9 mouse cellular contexts compared by ENCODE assay signal in the genomic region with DNA sequence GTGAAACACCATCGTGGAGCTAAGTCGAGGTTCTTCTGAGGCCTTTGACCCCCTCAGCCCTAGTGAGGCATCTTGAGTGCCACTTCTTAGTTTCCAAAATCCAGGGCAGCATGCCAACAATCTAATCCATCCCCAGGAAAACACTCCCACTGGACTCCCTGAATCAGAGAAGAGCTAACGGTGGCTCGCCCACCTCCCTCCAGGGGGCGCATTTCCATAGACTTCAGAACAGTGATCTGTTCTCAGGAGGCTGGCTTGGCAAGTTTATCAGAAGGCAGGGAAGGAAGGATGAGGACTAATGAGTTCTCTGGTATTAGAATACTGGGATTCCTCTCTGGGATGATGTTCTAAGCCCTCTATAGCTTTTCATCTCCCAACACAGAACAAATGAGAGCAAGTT. TPM values are rescaled to one million over a fixed set of nuclear protein-coding genes. Genes with fewer than 3 reads are reported as not detected.
A peak's percentile ranks its signal among the peaks of the same experiment; 100 is the strongest.
DNase-seq lines count a peak whose midpoint lies in the region; ATAC-seq and TF ChIP-seq lines count a peak whose summit lies in the region.
"Had no signal": no experiment of that assay in that cellular context is flagged by ENCODE, and none has a peak within 500 bp of the region (broad histone marks: within the 10 kb centered on the region; RNA-seq: fewer than 3 reads in every experiment).

No protein-coding gene starts in this region.

- H3K36me3 ChIP-seq in liver, embryonic 12.5 days = no peaks in the 10 kb centered on the region
- no peaks in the 10 kb centered on the region for H3K36me3 ChIP-seq in limb, embryonic 10.5 days
- H3K36me3 ChIP-seq: liver, embryonic 15.5 days had no signal

- H3K4me1 ChIP-seq in liver, embryonic 12.5 days = no peaks in the 10 kb centered on the region
- H3K4me1 ChIP-seq in cerebellum, adult 2 months (ENCODE audit: control insufficient read depth, insufficient read depth, low read length) = no peaks in the 10 kb centered on the region
- H3K4me1 ChIP-seq in limb, embryonic 10.5 days = peaks cover 10% of the 10 kb centered on the region

- no peak for ATAC-seq in liver, embryonic 12.5 days
- peak; percentile 25 for ATAC-seq in Patski
- no peak for ATAC-seq in activated CD4-positive, CD25-positive, alpha-beta regulatory T cell, adult 4 months

- CTCF ChIA-PET in Patski (lab: Charles Lee) = interaction anchor here (1.0 to 1.4 kb wide), 3 partner anchors 9 to 44 kb away, joined by 3 to 4 read pairs (median 3); no protein-coding TSS in a partner anchor

- TF ChIP-seq POLR2A in cerebellum, adult 2 months (IDR thresholded peaks at IDR 0.05; ENCODE audit: borderline replicate concordance, insufficient read depth, low read length) = no peak

- 9% methylated on average over 5 of the region's 5 CpGs for WGBS in liver, embryonic 12.5 days (ENCODE audit: insufficient replicate concordance)
- WGBS in cerebellum, adult 2 months = 18% methylated on average over 5 of the region's 5 CpGs
- 8% methylated on average over 5 of the region's 5 CpGs for WGBS in limb, embryonic 10.5 days

- intact Hi-C loops in heart, postnatal 14 days (cut with DNase I) = no loop called here

- H3K4me3 ChIP-seq in liver, embryonic 12.5 days = no peak overlapping the region
- H3K4me3 ChIP-seq in cerebellum, adult 2 months (replicated peaks; ENCODE audit: insufficient read depth, low read depth, low read length) = no peak overlapping the region
- no peak overlapping the region for H3K4me3 ChIP-seq in limb, embryonic 10.5 days
- H3K4me3 ChIP-seq: liver, embryonic 15.5 days had no signal

- POLR2A ChIA-PET in Patski (lab: Charles Lee) = interaction anchor here (0.9 kb wide), 1 partner anchor 120 kb away, joined by 3 read pairs; no protein-coding TSS in a partner anchor

- peaks cover 22% of the 10 kb centered on the region for H3K27me3 ChIP-seq in liver, embryonic 12.5 days (replicated peaks)
- no peaks in the 10 kb centered on the region for H3K27me3 ChIP-seq in Patski
- no peaks in the 10 kb centered on the region for H3K27me3 ChIP-seq in cerebellum, adult 2 months (ENCODE audit: control insufficient read depth, insufficient read depth, low read length)
- H3K27me3 ChIP-seq in limb, embryonic 10.5 days (ENCODE audit: low read depth, poor library complexity, severe bottlenecking) = peaks cover 25% of the 10 kb centered on the region

- in situ Hi-C loops in Patski (cut with MboI; ENCODE audit: low pct_unique_long_range_greater_than_20kb) = loop anchor here (10.0 kb wide), 1 partner anchor 291 kb away; the partner anchor contains the start of genes 1300017J02Rik and Topbp1

- no peak for TF ChIP-seq CTCF in Patski (IDR thresholded peaks at IDR 0.05)
- TF ChIP-seq CTCF in cerebellum, adult 2 months (IDR thresholded peaks at IDR 0.05; ENCODE audit: borderline replicate concordance, insufficient read depth, low read depth, low read length) = peak; percentile 47; the same call in 1 of the 2 replicates

- no peaks in the 10 kb centered on the region for H3K9me3 ChIP-seq in liver, embryonic 12.5 days (replicated peaks)
- H3K9me3 ChIP-seq in limb, embryonic 10.5 days (replicated peaks) = no peaks in the 10 kb centered on the region
- H3K9me3 ChIP-seq: liver, embryonic 15.5 days had no signal

- no peak overlapping the region for H3K4me2 ChIP-seq in liver, embryonic 12.5 days
- H3K4me2 ChIP-seq: liver, embryonic 15.5 days had no signal

- peak; percentile 58 for DNase-seq in liver
- no peak for DNase-seq in Patski (ENCODE audit: low read depth, low spot score)
- DNase-seq in cerebellum, adult 2 months = peak; percentile 15 to 28
- DNase-seq in heart, postnatal 14 days = peak; percentile 62 to 64
- peak; percentile 67 for DNase-seq in limb, embryonic 10.5 days (ENCODE audit: low spot score)
- peak; percentile 36 for DNase-seq in right cerebral cortex, adult 18-20 months

- H3K9ac ChIP-seq in liver, embryonic 12.5 days = no peak overlapping the region
- H3K9ac ChIP-seq: liver, embryonic 15.5 days had no signal

- H3K27ac ChIP-seq in liver, embryonic 12.5 days = no peak overlapping the region
- no peak overlapping the region for H3K27ac ChIP-seq in cerebellum, adult 2 months (ENCODE audit: insufficient read depth, low read length)
- no peak overlapping the region for H3K27ac ChIP-seq in limb, embryonic 10.5 days
- H3K27ac ChIP-seq: liver, embryonic 15.5 days had no signal

RNA-seq across cellular contexts. Expression of gene Slco2a1, which starts 24.9 kb away (rescaled TPM):
- 1.6 and 1.7 TPM in 2 replicates for polyA plus RNA-seq in liver, embryonic 12.5 days (2016; fragmentation: Nextera tagmentation; extraction: Ambion mirVana)
- polyA plus RNA-seq in Patski (2021) = 14.9 TPM
- 3.6 and 5.3 TPM in 2 replicates for polyA plus RNA-seq in cerebellum, adult 2 months (2012; rRNA removed)
- total RNA-seq in heart, postnatal 14 days (2021) = 1 to 10 TPM; 7.0 to 8.6 TPM
- 0.29 and 0.50 TPM in 2 replicates for polyA plus RNA-seq in limb, embryonic 10.5 days (2016; fragmentation: Nextera tagmentation; extraction: Ambion mirVana)
- polyA plus RNA-seq in activated CD4-positive, CD25-positive, alpha-beta regulatory T cell, adult 4 months (2017; shearing (Covaris generic)) = under 1 TPM in 1 of 2 experiments, not detected in 1; 0.27 TPM
